Mouse (Mus musculus) midbrain, embryonic 10.5 days (tissue): ENCODE results near the gene Exoc3l4. TPM values are rescaled to one million over a fixed set of nuclear protein-coding genes. Genes with fewer than 3 reads are reported as not detected.

ENCODE experiments used
- DNase-seq: peaks from one replicate; pipeline ENCODE4 v3.0.0-alpha.2; 2017; ENCODE audit warnings: low spot score
- H3K27ac ChIP-seq: fragments of 300-500 bp; sonication (generic); replicated peaks from 2 replicates; pipeline ENCODE4 v1.5.1; 2016; ENCODE audit warnings: mild to moderate bottlenecking
- H3K27me3 ChIP-seq: fragments of 300-500 bp; sonication (generic); 2 replicates; pipeline ENCODE4 v1.6.1; 2016; ENCODE audit warnings: low read depth, mild to moderate bottlenecking; ENCODE audit not compliant: poor library complexity, severe bottlenecking
- H3K36me3 ChIP-seq: fragments of 300-500 bp; sonication (generic); 2 replicates; pipeline ENCODE4 v1.6.1; 2016; ENCODE audit warnings: mild to moderate bottlenecking, moderate library complexity
- H3K4me1 ChIP-seq: fragments of 300-500 bp; sonication (generic); 2 replicates; pipeline ENCODE4 v1.6.1; 2016
- H3K4me3 ChIP-seq: fragments of 300-500 bp; sonication (generic); 2 replicates; pipeline ENCODE4 v1.5.1; 2016; ENCODE audit warnings: mild to moderate bottlenecking, moderate library complexity
- H3K9me3 ChIP-seq: fragments of 300-500 bp; sonication (generic); replicated peaks from 2 replicates; pipeline ENCODE4 v1.6.1; 2016; ENCODE audit warnings: mild to moderate bottlenecking
- WGBS: fragments of 180-500 bp; shearing (Covaris S2); methylation state at CpG from one replicate; pipeline ENCODE4 v1.1.7; 2016; 5-methylcytosine and 5-hydroxymethylcytosine counted together
- polyA plus RNA-seq: library from polyadenylated mRNA; unstranded; fragments of >200 nt; fragmentation: Nextera tagmentation; extraction: Ambion mirVana; gene quantifications from 2 replicates; pipeline ENCODE4 v1.2.1, GENCODE M21; 2016

Gene Exoc3l4
- polyA plus RNA-seq, 1 experiment from 2014 or later = 4.3 TPM

DNA sequence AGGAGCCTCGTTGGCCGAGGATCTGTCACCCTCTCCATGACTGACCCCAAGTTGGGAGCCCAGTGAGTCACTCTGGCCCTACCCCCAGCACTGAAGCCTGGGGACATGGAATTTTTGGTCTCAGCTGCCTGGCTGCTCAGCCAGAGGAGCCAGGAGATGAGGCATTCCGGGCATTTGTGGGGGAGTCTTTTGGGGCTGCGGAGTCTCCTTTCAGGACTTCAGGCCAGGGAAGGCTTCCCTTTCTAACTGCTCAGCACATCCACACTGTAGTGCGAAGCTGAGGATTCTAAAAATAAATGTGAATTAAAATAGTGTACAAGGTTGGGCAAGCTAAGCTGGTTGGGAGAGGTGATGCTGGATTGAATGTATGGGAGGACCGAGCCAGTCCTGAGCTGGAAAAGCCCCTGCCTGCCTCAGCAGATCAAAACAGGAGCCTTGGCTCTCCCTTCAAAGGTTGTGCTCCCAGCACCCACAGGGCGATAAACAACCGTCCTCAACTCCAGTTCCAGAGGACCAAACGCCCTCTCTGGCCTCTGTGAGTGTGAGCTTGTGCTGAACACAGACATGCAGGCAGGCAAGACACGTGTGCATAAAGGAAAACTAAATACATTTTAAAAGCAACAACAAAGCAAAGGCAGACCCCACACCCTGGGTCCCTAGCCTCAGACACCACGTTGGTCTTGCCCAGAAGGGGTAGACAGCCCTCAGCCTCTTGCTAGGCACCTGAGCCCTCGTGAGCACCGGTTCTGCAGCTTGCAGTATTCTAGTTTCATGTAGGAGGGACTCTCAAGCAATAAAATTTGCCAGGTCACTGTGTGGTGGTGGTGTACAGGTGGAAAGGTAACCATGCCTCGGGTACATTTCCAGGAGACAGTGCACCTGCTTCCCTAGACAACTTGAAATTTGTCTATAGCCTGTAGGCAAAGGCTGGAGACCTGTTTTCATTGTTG lies 14.3 kb downstream of the Exoc3l4 start:
- DNase-seq = no peak
- H3K27ac ChIP-seq = 0 out of 2 replicates have a peak overlapping the region, but pooled peaks have one; percentile 73
- no peak overlapping the region for H3K4me3 ChIP-seq
- no peaks in the 10 kb centered on the region for H3K9me3 ChIP-seq
- peaks cover 57% of the 10 kb centered on the region for H3K4me1 ChIP-seq
- H3K27me3 ChIP-seq = peaks cover 95% of the 10 kb centered on the region
- 24% methylated on average over 14 of the region's 14 CpGs for WGBS
- no peaks in the 10 kb centered on the region for H3K36me3 ChIP-seq

GRCm38 (mm10) chr12:111432097-111432496 lies 15.3 kb downstream of the Exoc3l4 start:
- Histone ChIP-seq H3K36me3 (no peaks in the 10 kb centered on the region), H3K9me3 (no peaks in the 10 kb centered on the region), H3K4me1 (peaks cover 53% of the 10 kb centered on the region), H3K27ac (no peak overlapping the region), H3K27me3 (peaks cover 95% of the 10 kb centered on the region), H3K4me3 (no peak overlapping the region)
- WGBS = 42% methylated on average over 4 of the region's 4 CpGs
- DNase-seq = no peak

DNA sequence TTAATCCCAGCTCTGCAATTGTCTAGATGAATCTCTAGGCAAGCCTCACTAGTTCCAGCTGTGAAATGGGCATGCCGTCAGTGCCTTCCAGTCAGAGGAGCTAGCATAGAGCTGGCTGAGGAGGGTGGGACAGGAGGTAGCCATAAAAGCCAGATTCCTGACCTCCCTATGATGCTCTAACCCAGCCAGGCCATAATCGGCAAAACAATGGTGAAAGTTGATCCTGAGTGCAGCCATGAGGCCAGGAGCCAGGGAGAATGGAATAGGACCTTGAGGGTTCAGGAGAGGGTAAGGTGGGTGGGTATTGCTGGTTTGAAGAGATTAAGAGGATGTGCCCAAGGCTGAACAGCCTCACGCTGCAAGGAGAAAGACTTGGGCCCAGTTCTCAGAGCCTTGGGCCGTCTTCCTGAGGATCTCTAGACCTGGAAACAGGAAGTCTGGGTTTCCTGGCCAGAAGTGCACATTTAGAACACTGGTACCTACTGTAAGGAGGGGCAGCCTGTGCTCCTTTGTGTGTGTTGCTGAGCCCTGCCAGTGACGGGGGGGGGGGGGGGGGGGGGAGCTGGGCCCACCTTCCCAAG lies 16.0 kb downstream of the Exoc3l4 start:
- H3K4me3 ChIP-seq = no peak overlapping the region
- H3K4me1 ChIP-seq = peaks cover 60% of the 10 kb centered on the region
- H3K36me3 ChIP-seq = no peaks in the 10 kb centered on the region
- no peak overlapping the region for H3K27ac ChIP-seq
- DNase-seq = no peak
- H3K27me3 ChIP-seq = peaks cover 95% of the 10 kb centered on the region
- WGBS = 62% methylated on average over 5 of the region's 5 CpGs
- H3K9me3 ChIP-seq = no peaks in the 10 kb centered on the region

DNA sequence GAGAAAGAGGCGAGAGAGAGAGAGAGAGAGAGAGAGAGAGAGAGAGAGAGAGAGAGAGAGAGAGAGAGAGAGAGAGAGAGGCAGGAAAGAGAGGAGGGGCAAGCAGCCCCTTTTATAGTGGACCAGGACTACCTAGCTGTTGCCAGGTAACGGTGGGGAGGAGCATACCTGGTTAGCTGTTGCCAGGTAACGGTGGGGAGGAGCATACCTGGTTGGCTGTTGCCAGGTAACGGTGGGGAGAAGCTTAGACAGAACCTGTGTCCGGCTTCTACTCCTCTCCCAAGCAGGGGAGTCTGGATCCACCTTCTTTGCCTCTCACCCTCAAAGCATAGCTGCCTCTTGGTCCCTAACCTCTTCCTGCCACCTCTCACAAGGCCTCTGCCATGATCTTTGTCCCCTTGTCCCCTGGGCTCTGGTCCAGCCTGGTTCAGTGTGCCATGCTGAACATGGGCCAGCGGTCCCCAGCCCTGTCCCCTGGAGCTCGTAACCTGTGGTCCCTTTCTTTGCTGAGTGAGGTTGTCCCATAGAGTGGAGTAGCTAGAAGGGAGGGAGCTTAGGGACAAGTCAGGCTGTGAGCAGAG lies 17.4 kb downstream of the Exoc3l4 start:
- Histone ChIP-seq H3K9me3 (no peaks in the 10 kb centered on the region), H3K4me3 (no peak overlapping the region), H3K4me1 (peaks cover 51% of the 10 kb centered on the region), H3K27me3 (peaks cover 92% of the 10 kb centered on the region), H3K36me3 (no peaks in the 10 kb centered on the region), H3K27ac (peak overlapping the region; percentile 38; the same call in 1 of the 2 replicates)
- WGBS = 31% methylated on average over 6 of the region's 7 CpGs
- DNase-seq = no peak

- Histone ChIP-seq H3K4me1 (peaks cover 45% of the 10 kb centered on the region), H3K27me3 (peaks cover 92% of the 10 kb centered on the region), H3K36me3 (no peaks in the 10 kb centered on the region), H3K9me3 (no peaks in the 10 kb centered on the region), H3K27ac (peak overlapping the region; percentile 38; the same call in 1 of the 2 replicates), H3K4me3 (no peak overlapping the region)
- WGBS = 56% methylated on average over 8 of the region's 8 CpGs
- no peak for DNase-seq
Measured at GRCm38 (mm10) chr12:111434745-111435327, 18.0 kb downstream of the Exoc3l4 start.

- H3K9me3 ChIP-seq = 0 out of 2 replicates have a peak, but pooled peaks cover 3% of the 10 kb centered on the region
- no peak overlapping the region for H3K4me3 ChIP-seq
- no peak overlapping the region for H3K27ac ChIP-seq
- peaks cover 92% of the 10 kb centered on the region for H3K27me3 ChIP-seq
- H3K36me3 ChIP-seq = no peaks in the 10 kb centered on the region
- WGBS = 95% methylated on average over 3 of the region's 3 CpGs
- no peak for DNase-seq
- H3K4me1 ChIP-seq = peaks cover 32% of the 10 kb centered on the region
Measured at GRCm38 (mm10) chr12:111436170-111436569, 19.4 kb downstream of the Exoc3l4 start.

DNA sequence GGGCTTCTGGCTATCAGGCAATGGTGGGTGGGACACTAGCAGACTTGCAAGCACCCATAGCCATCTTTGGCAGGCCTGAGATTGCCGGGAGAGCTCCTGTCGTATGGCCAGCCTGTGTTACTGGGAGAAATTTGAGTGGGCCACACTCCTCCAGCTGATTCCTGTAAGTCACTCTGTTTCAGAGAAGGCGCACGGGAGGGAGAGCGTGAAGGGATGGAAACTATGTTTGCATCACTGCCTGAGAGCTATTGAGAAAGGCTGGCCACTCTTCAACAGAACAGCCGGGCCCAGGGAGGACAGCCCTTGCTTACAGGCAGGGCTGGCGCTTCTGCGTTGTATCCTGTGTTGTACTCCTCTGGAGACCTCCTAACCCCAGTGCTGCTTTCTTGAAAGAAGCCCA lies 19.8 kb downstream of the Exoc3l4 start:
- Histone ChIP-seq H3K27ac (no peak overlapping the region), H3K36me3 (no peaks in the 10 kb centered on the region), H3K4me1 (peaks cover 31% of the 10 kb centered on the region), H3K4me3 (no peak overlapping the region), H3K27me3 (peaks cover 92% of the 10 kb centered on the region), H3K9me3 (0 out of 2 replicates have a peak, but pooled peaks cover 3% of the 10 kb centered on the region)
- no peak for DNase-seq
- WGBS = 76% methylated on average over 8 of the region's 8 CpGs

- H3K27ac ChIP-seq = no peak overlapping the region
- WGBS = 76% methylated on average over 5 of the region's 5 CpGs
- H3K27me3 ChIP-seq = peaks cover 92% of the 10 kb centered on the region
Measured at GRCm38 (mm10) chr12:111437222-111437900, 20.5 kb downstream of the Exoc3l4 start.

DNA sequence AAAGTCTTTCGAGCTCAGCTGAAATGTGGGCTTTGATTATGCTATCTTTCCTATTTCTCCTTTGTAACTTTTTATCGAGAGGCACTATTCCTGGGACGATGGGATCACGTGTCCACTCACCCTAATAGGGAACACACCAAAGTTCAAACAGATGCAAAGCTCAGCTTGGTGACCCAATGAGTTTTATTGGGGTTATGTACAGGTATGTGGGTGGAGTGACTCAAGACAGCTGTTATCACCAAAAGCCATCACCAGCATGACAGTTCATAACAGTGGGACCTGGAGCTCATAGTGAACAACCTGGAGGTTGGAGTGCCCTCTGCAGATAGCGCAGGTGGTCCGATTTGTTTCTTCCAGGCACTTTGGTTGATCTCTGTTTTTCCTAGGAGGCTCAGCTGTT lies 22.0 kb downstream of the Exoc3l4 start:
- Histone ChIP-seq H3K4me1 (peaks cover 41% of the 10 kb centered on the region), H3K36me3 (no peaks in the 10 kb centered on the region), H3K4me3 (no peak overlapping the region), H3K27ac (no peak overlapping the region), H3K9me3 (0 out of 2 replicates have a peak, but pooled peaks cover 3% of the 10 kb centered on the region), H3K27me3 (peaks cover 92% of the 10 kb centered on the region)
- 89% methylated on average over 6 of the region's 6 CpGs for WGBS
- no peak for DNase-seq

More at GRCm38 (mm10) chr12:111437222-111437900, 20.5 kb downstream of the Exoc3l4 start:
- Histone ChIP-seq H3K4me3 (no peak overlapping the region), H3K9me3 (0 out of 2 replicates have a peak, but pooled peaks cover 3% of the 10 kb centered on the region), H3K4me1 (peaks cover 33% of the 10 kb centered on the region), H3K36me3 (no peaks in the 10 kb centered on the region)
- no peak for DNase-seq

DNA sequence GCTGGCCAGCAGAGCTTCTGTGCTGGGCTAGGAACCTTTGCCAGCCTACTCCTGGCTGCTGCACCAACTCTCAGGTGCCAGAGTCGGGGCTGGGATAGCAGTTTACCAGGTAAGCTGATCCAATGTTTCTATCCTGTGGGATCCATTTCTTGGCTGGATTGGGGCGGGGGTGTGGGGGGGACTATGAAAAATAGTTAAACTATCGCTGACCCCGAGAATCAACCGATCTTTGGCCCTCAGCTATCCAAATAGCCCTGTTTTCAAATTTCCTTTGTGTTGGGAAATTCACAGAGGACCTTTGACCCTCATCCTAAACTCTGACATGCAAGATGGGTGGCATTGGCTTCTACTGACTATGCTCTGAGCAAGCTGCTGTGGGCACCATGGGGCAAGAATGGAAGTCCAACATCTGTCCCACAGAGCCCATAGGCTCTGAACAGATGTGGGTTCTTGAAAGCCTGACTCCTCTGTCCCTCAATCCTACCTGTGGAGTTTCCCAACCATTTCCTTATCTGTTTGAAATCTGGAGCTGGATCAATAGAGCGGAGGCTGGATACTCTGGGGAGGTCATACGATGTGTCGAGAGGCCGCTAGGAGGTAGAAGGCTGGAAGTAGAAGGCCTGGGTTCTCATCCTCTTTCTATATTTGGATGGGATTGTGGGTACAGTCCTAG lies 24.0 kb downstream of the Exoc3l4 start:
- peaks cover 46% of the 10 kb centered on the region for H3K4me1 ChIP-seq
- no peak for DNase-seq
- no peaks in the 10 kb centered on the region for H3K36me3 ChIP-seq
- peaks cover 96% of the 10 kb centered on the region for H3K27me3 ChIP-seq
- no peak overlapping the region for H3K4me3 ChIP-seq
- no peak overlapping the region for H3K27ac ChIP-seq
- 0 out of 2 replicates have a peak, but pooled peaks cover 3% of the 10 kb centered on the region for H3K9me3 ChIP-seq
- 94% methylated on average over 9 of the region's 9 CpGs for WGBS

DNA sequence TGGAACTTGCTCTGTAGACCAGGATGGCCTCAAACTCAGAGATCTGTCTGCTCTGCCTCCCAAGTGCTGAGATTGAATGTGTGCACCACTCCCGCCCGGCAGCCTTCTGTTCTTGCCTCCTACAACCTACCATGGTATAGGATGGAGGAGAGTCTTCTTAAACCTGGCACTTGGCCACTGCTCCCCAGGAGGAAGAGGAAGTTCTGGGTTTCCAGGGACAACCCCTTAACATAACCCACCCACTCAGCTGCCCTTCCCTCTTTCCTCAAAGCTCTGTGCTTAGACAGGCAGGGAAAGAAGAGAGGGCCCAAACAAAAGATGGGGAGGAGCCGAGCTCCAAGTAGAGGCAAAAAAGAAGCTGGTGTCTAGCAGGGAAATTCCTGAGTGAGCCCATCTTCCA lies 24.7 kb downstream of the Exoc3l4 start:
- H3K36me3 ChIP-seq = no peaks in the 10 kb centered on the region
- H3K4me3 ChIP-seq = no peak overlapping the region; the same call in 1 of the 2 replicates
- no peak overlapping the region for H3K27ac ChIP-seq
- WGBS = 52% methylated on average over 3 of the region's 3 CpGs
- 0 out of 2 replicates have a peak, but pooled peaks cover 3% of the 10 kb centered on the region for H3K9me3 ChIP-seq
- peaks cover 97% of the 10 kb centered on the region for H3K27me3 ChIP-seq
- DNase-seq = no peak
- H3K4me1 ChIP-seq = peaks cover 53% of the 10 kb centered on the region
